Mouse (Mus musculus): ENCODE data around the gene Cttnbp2. TPM values are rescaled to one million over a fixed set of nuclear protein-coding genes. Genes with fewer than 3 reads are reported as not detected.

Gene Cttnbp2
- polyA plus RNA-seq, 1 experiment from 2014 or later: 8.6 TPM

- H3K4me1 ChIP-seq: no peaks in the 10 kb centered on the region
- no peak for ATAC-seq (ENCODE audit: extremely low read depth, insufficient number of reproducible peaks, low FRiP score, low TSS enrichment)
These were observed 48.4 kb downstream of the Cttnbp2 start for GRCm38 (mm10) chr6:18466227-18466626.

GRCm38 (mm10) chr6:18465626-18466025 lies 49.0 kb downstream of the Cttnbp2 start:
- peaks cover 3% of the 10 kb centered on the region; the same call in 1 of the 2 replicates for H3K36me3 ChIP-seq
- WGBS: 75% methylated on average over 10 of the region's 10 CpGs
- ATAC-seq (ENCODE audit: extremely low read depth, insufficient number of reproducible peaks, low FRiP score, low TSS enrichment): no peak
- H3K27ac ChIP-seq (replicated peaks): no peak overlapping the region
- H3K4me2 ChIP-seq: no peak overlapping the region
- no peak overlapping the region for H3K4me3 ChIP-seq
- no peaks in the 10 kb centered on the region for H3K27me3 ChIP-seq (replicated peaks)
- no peaks in the 10 kb centered on the region for H3K4me1 ChIP-seq
- peaks cover 4% of the 10 kb centered on the region; the same call in 1 of the 2 replicates for H3K9me3 ChIP-seq
- no peak overlapping the region for H3K9ac ChIP-seq

More at GRCm38 (mm10) chr6:18466227-18466626, 48.4 kb downstream of the Cttnbp2 start:
- H3K4me3 ChIP-seq: no peak overlapping the region
- H3K4me2 ChIP-seq: no peak overlapping the region
- WGBS: 70% methylated on average over 7 of the region's 7 CpGs
- H3K36me3 ChIP-seq: peaks cover 3% of the 10 kb centered on the region; the same call in 1 of the 2 replicates
- H3K9me3 ChIP-seq: peaks cover 4% of the 10 kb centered on the region; the same call in 1 of the 2 replicates
- H3K9ac ChIP-seq: no peak overlapping the region
- no peak overlapping the region for H3K27ac ChIP-seq (replicated peaks)
- no peaks in the 10 kb centered on the region for H3K27me3 ChIP-seq (replicated peaks)

- Histone ChIP-seq H3K4me1 (0 out of 2 replicates have a peak, but pooled peaks cover 2% of the 10 kb centered on the region), H3K4me2 (no peak overlapping the region), H3K9me3 (peaks cover 7% of the 10 kb centered on the region), H3K36me3 (peaks cover 3% of the 10 kb centered on the region; the same call in 1 of the 2 replicates), H3K27me3 (replicated peaks) (no peaks in the 10 kb centered on the region), H3K4me3 (no peak overlapping the region), H3K9ac (no peak overlapping the region), H3K27ac (replicated peaks) (no peak overlapping the region)
- no peak for ATAC-seq (ENCODE audit: extremely low read depth, insufficient number of reproducible peaks, low FRiP score, low TSS enrichment)
- WGBS: 59% methylated on average over 1 of the region's 1 CpGs
These were observed 55.0 kb downstream of the Cttnbp2 start for GRCm38 (mm10) chr6:18459657-18460056.

DNA sequence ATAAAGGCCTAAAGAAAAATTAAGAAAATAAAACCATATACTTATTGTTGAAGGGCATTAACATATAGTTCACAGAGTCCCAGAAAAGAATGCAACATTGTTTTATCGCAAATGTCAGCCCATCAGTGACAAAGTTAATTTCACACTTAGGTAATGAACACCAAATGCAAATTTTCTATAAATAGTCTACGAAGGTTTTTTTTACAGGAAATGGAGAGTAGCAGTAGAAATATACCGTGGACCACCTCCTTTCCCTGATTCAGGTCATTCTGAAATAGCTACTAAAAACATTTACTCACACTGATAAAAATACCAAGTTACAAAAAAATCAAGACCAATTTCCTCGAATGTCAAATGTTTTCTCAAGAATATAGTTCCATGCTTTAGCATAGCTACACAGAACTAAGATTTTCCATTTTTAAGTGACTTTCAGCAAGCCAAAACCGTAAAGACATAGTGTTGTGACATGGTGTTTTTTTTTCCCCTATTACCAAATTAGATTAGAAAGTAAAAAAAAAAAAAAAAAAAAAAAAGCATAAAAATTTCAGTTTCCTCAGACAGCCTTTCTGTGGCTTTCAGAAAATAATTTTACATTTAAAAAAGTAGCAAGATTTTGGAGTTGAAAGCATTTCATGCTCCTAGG lies 64.0 kb downstream of the Cttnbp2 start:
- 52% methylated on average over 5 of the region's 5 CpGs for WGBS
- ATAC-seq (ENCODE audit: extremely low read depth, insufficient number of reproducible peaks, low FRiP score, low TSS enrichment): no peak

DNA sequence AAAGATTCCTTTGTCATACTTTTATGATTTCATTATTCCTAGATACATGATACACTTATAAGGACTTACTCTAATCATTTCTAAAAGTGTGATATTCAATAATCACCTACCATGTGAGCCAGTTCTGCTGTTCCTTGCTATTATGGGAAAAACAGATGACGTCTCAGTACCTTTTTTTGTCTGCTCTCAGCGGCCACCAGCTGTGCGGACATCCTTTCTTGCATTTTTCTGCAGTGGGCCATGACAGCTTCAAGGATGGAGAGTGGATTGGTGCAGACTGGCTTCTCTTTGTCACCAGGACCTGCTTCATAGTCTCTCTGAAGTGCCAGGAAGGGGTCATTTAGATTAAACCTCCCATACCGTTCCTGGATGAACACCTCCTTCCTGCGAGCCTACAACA lies 66.6 kb downstream of the Cttnbp2 start:
- H3K27ac ChIP-seq (replicated peaks): no peak overlapping the region
- no peak overlapping the region for H3K4me3 ChIP-seq
- no peak for ATAC-seq (ENCODE audit: extremely low read depth, insufficient number of reproducible peaks, low FRiP score, low TSS enrichment)
- H3K36me3 ChIP-seq: no peaks in the 10 kb centered on the region
- WGBS: 71% methylated on average over 5 of the region's 5 CpGs
- no peak overlapping the region for H3K9ac ChIP-seq
- H3K9me3 ChIP-seq: no peaks in the 10 kb centered on the region
- no peak overlapping the region for H3K4me2 ChIP-seq
- H3K27me3 ChIP-seq (replicated peaks): no peaks in the 10 kb centered on the region
- H3K4me1 ChIP-seq: peaks cover 8% of the 10 kb centered on the region

More for the DNA sequence above, 64.0 kb downstream of the Cttnbp2 start:
- H3K27me3 ChIP-seq (replicated peaks): no peaks in the 10 kb centered on the region
- no peaks in the 10 kb centered on the region for H3K36me3 ChIP-seq
- H3K27ac ChIP-seq (replicated peaks): no peak overlapping the region
- no peak overlapping the region for H3K4me3 ChIP-seq
- H3K9ac ChIP-seq: no peak overlapping the region
- H3K4me1 ChIP-seq: no peaks in the 10 kb centered on the region
- no peak overlapping the region for H3K4me2 ChIP-seq
- H3K9me3 ChIP-seq: no peaks in the 10 kb centered on the region

GRCm38 (mm10) chr6:18446917-18447316 lies 67.7 kb downstream of the Cttnbp2 start:
- H3K4me1 ChIP-seq: peaks cover 8% of the 10 kb centered on the region
- H3K27ac ChIP-seq (replicated peaks): no peak overlapping the region
- H3K36me3 ChIP-seq: no peaks in the 10 kb centered on the region
- WGBS: 67% methylated on average over 7 of the region's 7 CpGs
- ATAC-seq (ENCODE audit: extremely low read depth, insufficient number of reproducible peaks, low FRiP score, low TSS enrichment): no peak
- H3K4me2 ChIP-seq: no peak overlapping the region
- no peak overlapping the region for H3K9ac ChIP-seq
- H3K4me3 ChIP-seq: no peak overlapping the region
- no peaks in the 10 kb centered on the region for H3K27me3 ChIP-seq (replicated peaks)
- no peaks in the 10 kb centered on the region for H3K9me3 ChIP-seq

- Histone ChIP-seq H3K4me1 (peaks cover 8% of the 10 kb centered on the region), H3K9ac (no peak overlapping the region), H3K4me2 (no peak overlapping the region), H3K9me3 (no peaks in the 10 kb centered on the region), H3K36me3 (no peaks in the 10 kb centered on the region), H3K27ac (replicated peaks) (no peak overlapping the region), H3K27me3 (replicated peaks) (no peaks in the 10 kb centered on the region), H3K4me3 (no peak overlapping the region)
- WGBS: 72% methylated on average over 3 of the region's 3 CpGs
- no peak for ATAC-seq (ENCODE audit: extremely low read depth, insufficient number of reproducible peaks, low FRiP score, low TSS enrichment)
These were observed 68.3 kb downstream of the Cttnbp2 start for GRCm38 (mm10) chr6:18446359-18446758.

GRCm38 (mm10) chr6:18445747-18446146 lies 68.9 kb downstream of the Cttnbp2 start:
- WGBS: 53% methylated on average over 4 of the region's 4 CpGs
- Histone ChIP-seq H3K4me3 (no peak overlapping the region), H3K9ac (no peak overlapping the region), H3K27me3 (replicated peaks) (no peaks in the 10 kb centered on the region), H3K9me3 (no peaks in the 10 kb centered on the region), H3K4me1 (peaks cover 12% of the 10 kb centered on the region), H3K27ac (replicated peaks) (no peak overlapping the region), H3K36me3 (no peaks in the 10 kb centered on the region), H3K4me2 (no peak overlapping the region)
- ATAC-seq (ENCODE audit: extremely low read depth, insufficient number of reproducible peaks, low FRiP score, low TSS enrichment): no peak

GRCm38 (mm10) chr6:18442303-18442702 lies 72.3 kb downstream of the Cttnbp2 start:
- Histone ChIP-seq H3K36me3 (no peaks in the 10 kb centered on the region), H3K9me3 (no peaks in the 10 kb centered on the region), H3K4me3 (no peak overlapping the region), H3K4me2 (no peak overlapping the region), H3K27ac (replicated peaks) (no peak overlapping the region), H3K27me3 (replicated peaks) (no peaks in the 10 kb centered on the region), H3K4me1 (peaks cover 17% of the 10 kb centered on the region), H3K9ac (no peak overlapping the region)
- 70% methylated on average over 3 of the region's 3 CpGs for WGBS
- ATAC-seq (ENCODE audit: extremely low read depth, insufficient number of reproducible peaks, low FRiP score, low TSS enrichment): no peak

GRCm38 (mm10) chr6:18440918-18441532 lies 73.6 kb downstream of the Cttnbp2 start:
- Histone ChIP-seq H3K9ac (no peak overlapping the region), H3K4me1 (peaks cover 27% of the 10 kb centered on the region), H3K27me3 (replicated peaks) (no peaks in the 10 kb centered on the region), H3K9me3 (no peaks in the 10 kb centered on the region), H3K27ac (replicated peaks) (peak overlapping the region; percentile 6; the same call in 1 of the 2 replicates), H3K36me3 (no peaks in the 10 kb centered on the region), H3K4me2 (no peak overlapping the region), H3K4me3 (no peak overlapping the region)
- WGBS: 36% methylated on average over 4 of the region's 4 CpGs
- no peak for ATAC-seq (ENCODE audit: extremely low read depth, insufficient number of reproducible peaks, low FRiP score, low TSS enrichment)

- peak overlapping the region; percentile 86 for H3K27ac ChIP-seq (replicated peaks)
- H3K4me1 ChIP-seq: peaks cover 47% of the 10 kb centered on the region
- no peaks in the 10 kb centered on the region for H3K9me3 ChIP-seq
- H3K36me3 ChIP-seq: peaks cover 6% of the 10 kb centered on the region; the same call in 1 of the 2 replicates
- no peak for ATAC-seq (ENCODE audit: extremely low read depth, insufficient number of reproducible peaks, low FRiP score, low TSS enrichment)
- no peaks in the 10 kb centered on the region for H3K27me3 ChIP-seq (replicated peaks)
- no peak overlapping the region for H3K4me3 ChIP-seq
- 22% methylated on average over 4 of the region's 4 CpGs for WGBS
- peak overlapping the region; percentile 56; the same call in 1 of the 2 replicates for H3K9ac ChIP-seq
- peak overlapping the region; percentile 24; the same call in 1 of the 2 replicates for H3K4me2 ChIP-seq
These were observed 78.4 kb downstream of the Cttnbp2 start for GRCm38 (mm10) chr6:18436127-18436812.
